Mouse (Mus musculus) T-cell, adult 2 months (primary cell): ENCODE data around the gene Lect2.

Experiments
- DNase-seq: peaks from one replicate; pipeline ENCODE4 v3.0.0; 2022; ENCODE audit warnings: low spot score

Lect2 gene

DNA sequence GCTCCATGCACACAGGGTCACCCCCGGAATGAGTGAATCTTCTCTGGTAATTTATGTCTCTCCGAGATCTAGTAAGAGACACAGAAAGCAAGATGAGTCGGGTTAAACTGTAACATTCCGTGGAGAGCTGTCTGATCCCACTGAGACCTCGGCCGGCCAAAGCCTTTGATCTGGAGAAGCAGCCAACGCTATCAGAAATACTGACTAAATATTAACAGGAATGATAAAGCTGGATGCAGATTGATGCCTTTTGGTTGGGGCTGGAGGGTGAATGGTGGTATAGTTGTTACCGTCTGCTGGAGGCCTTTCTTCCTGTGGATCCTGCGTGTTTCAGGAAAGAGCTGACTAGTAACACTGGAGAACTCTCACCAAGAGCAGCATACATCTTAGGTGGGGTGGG, at the start of gene Lect2:
Lect2 (minus strand) TSS at position 102 of the 400 bp plus-strand sequence.
- no peak for DNase-seq

DNA sequence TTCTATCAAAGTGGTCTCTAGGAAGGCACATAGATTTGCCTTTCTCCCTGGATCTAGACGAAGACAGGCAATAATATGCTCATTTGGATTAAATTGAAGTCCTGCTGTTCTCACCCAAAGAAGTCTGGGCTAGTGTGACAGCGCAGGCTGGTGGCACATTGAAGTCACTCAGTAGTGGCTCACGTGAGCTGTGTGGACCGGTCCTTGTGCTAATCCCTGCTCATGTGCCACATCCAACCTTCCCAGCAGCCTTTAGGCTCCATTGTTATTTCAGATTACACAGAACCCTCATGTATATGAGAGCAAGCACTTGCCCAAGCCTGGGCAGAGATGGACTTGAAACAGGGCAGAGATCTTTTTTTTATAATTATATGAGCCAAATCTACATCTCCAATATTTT, 49.0 kb upstream of the Lect2 start:
- DNase-seq: no peak

DNA sequence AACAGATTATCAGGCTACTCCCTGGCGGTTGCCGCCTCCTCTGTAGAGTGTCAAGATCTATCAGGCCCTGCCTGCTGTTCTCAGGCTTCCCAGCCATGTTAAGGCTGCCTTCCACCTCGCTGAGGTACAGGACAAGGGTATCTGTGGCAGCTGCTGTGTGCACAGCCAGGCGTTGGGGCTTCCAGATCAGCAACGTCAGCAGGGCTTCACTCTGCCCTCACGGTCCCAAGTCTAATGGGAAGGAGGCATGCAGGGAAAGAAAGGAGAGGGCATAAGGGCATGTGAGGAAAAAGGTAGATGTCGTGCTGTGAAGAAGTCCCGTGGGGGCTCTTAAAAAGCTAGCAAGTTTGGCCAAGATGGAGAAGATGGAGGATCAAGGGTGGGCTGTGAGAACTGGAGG, 46.9 kb upstream of the Lect2 start:
- DNase-seq: no peak

DNA sequence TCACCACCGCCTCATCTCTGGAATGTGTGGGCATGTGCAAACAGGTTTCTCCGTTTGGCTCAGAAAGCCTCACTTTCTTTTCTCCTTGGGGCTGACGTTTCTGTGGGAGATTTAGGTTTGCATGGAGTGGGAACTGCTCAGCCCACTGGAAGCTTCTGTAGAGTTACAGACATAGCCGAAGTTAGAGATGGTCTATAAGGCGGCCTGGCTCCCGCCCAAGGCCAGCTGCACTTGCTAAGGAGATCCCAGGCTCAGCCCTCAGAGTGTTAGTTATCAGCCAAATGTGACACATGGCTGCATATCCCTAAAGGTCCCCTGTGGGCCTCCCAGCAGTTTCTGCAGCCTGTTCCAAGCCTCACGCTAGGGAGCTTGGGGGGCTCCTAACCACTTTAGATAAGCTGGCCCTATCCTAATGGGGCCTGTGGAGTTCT, 45.7 kb upstream of the Lect2 start:
- no peak for DNase-seq

DNA sequence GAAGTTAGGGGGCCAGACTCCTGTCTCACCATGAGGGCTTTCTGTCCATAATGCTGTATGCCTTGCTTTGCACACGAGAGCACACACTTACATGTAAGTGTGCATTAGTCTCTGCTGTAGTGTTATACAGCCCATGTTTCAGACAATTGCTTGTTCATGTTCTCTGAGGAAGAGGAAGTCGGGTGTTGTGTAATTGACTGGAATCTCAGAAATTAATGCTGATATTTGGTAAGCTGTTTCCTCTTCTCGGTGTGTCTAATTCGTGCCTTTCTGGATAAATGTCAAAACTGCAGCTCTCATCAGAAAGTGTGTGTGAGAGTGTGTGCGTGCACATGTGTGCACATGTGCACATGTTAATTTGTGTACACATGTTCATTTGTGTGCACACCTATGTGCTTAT, 44.9 kb upstream of the Lect2 start:
- no peak for DNase-seq

DNA sequence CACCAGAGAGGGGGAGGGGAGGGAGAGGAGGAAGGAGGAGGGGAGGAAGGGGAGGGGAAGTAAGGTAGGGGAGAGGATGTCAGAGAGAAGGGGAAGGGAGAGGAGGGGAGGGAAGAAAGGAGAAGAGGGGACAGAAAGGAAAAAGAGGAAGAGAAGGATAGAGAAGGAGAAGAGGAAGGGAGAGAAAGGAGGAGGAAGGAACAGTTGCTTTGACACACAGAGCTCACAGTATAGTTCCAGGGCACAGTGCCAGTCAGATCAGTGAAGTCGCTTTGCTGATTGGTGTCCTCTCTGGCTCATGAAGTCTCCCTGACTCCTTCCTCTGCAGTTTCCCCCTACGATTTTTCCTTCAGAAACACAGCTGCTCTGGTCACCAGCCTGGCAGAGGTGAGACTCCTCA, 43.6 kb upstream of the Lect2 start:
- no peak for DNase-seq

DNA sequence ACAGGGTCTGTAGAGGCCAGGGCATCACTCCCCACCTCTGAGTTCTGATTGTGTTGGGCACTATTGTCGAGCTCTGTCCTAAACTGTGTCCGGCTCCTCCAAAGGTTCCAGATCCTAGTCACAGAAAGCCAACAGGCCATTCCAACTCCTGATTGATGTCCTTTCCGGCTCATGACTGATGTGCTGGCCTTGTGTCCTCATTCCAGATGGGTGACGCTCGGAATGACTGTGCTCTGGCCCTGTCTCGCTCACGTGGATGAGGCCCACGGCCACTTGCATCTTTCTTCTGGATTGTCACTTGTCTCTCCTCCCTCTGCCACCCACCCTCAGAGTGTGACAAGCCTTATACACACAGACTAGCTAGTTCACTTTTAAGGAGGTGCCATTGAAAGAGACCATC, 42.9 kb upstream of the Lect2 start:
- no peak for DNase-seq

DNA sequence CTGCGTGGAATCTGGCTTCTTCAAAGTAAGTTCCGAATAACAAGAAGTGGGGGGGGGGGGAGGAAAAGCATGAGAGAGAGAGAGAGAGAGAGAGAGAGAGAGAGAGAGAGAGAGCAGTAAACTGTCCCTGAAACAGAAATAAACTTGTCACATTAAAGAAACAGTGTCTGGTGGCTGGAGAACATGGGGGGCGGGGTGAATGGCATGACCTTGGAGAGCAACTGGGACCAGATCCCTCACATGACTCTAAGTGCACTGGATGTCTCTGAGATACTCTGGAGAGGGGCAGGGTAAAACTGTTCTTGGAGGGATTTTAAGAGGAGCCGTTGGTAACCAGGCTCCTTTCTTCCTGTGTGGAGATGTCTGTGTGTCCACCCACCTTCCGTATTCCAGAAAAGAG, 41.9 kb upstream of the Lect2 start:
- no peak for DNase-seq

DNA sequence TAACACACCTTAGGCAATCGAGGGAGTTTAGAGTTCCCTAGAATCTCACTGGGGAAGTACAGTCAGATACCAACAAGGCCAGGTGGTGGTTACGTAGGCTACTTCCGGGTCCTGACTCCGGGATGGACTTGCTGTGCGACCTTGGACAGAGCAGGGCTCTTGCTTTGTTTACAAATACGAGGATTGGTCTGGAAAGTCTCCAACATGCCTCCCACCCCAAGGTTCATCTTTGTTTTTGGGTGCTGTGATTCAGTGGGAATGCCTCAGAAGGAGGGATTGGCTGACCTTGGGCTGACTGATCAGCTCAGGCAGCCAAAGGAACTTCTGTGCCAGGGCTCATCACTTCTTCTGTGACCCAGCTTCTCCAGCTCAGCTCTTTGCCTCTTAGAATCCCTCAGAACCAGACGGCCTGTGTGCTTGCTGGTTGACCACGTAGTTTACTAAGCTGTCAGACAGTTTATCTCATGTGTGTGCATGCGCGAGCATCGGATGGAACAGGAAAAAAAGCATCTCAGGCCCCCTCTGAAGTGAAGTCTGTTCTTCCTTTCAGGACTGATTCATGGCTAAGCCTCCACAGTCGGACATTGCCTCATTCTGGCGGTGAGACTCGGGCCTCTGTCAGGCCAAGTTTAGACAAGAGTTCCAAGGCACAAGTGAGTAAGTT, 40.3 kb upstream of the Lect2 start:
- no peak for DNase-seq

DNA sequence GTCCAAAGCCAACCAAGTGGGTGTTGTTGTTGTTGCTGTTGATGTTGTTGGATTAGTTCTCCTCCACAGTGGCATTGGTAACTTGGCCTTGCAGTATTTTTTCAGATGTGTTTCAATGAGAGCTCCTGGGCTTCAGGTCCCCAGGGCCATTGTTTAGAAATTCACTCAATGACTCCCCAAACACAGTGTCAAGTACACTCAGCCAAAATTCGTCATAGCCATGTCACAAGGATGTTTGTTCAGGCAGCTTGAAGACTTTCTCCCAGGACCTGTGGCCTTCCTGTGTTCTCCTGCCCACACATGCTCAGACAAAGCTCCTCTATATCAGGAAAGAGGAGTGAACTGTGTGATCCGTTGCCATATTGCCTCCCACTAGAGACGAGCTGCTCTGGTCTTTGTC, 37.7 kb upstream of the Lect2 start:
- no peak for DNase-seq

DNA sequence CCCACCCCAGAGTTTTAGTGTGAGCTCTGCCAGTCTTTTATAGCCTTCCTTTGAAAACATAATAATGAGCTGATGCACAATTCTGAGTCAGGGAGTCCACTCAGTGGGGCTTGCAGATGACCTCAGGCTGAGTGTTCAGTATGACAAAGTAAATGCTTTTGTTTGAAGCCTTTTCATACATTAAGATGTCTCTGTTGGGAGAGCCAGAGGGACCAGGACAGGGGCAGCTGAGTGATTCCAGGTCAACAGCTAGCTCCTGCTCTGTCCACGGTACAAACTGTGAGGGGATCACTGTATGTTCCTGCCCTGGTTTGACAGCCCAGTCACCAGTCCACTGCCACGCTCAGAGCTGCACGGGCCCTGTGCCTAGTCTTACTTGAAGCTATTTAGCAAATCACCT, 34.4 kb upstream of the Lect2 start:
- DNase-seq: no peak

DNA sequence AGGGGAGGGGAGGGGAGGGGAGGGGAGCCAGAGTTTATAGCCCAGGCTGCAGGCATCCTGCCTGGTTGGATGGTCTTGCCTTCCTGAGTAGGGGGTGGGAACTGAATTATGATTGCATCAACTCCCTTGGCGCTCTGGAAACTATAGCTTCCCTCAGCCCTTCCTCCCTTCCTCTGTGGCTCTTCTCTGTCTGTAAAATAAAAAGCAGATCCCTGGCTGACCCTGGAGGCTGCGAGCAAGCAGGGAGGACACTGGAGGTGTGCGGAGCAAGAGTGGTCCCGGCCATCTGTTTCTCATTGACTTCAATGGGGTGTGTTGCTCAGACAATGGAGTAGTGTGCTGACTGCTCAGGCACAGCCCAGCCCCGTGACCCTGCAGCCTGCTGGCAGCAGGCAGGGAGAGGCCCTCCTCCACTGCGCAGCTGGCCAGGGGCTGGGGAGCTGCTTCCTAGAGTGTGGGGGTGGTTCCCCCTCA, 33.7 kb upstream of the Lect2 start:
- DNase-seq: no peak

DNA sequence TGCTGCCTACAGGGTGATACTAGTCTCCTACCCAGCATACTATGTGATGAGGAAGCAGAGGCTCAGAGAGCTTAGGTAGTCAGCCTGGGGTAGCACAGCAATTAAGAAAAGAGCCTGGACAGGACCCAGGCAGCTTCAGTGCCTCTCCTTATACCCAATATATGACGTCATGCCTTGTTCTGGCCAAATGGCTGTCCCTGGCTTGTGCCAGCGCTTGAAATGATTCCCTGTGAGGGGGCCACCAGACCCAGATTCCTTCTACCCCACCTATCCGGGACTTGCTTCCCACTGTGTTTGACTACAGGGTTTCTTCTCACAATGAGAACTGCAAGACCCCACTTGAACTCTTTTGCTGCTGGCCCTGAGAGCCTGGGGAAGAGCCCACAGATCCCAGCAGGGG, 33.2 kb upstream of the Lect2 start:
- DNase-seq: no peak

DNA sequence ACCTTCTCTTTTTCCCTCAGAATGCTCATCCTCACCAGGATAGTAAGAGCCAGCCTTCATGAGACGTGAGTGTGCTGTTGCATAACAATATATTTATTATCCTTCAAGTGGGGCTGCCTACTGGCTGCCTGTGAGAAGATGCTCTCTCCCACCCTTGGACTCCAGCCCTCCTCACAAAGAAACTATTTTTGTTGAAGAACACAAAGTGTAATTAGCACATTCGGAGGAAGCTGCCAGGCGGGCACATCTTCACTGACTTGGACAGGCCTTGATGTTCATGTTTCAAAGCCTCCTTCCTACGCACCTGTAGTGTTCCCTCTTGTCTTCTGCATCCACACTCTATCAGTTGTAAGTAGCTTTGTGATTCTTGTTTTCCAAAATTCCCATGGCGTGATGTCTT, 32.1 kb upstream of the Lect2 start:
- no peak for DNase-seq

DNA sequence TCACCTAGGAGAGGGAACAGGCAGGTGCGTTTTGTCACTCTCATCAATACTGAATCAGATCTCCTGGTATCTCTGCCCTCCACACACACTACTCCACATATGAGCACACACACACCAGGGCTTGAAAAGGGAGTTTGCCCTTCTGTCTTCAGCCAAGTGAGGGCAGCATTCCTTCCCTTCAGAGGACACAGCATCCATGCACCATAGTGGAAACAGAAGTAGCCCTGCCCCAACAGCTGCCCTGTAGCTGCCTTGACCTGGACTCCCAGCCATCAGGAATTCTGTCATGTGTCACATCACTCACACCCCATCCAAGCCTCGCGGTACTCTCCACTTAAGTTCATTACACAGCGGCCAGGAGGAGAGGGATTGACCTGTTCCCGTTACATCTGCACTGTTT, 29.8 kb upstream of the Lect2 start:
- DNase-seq: no peak

DNA sequence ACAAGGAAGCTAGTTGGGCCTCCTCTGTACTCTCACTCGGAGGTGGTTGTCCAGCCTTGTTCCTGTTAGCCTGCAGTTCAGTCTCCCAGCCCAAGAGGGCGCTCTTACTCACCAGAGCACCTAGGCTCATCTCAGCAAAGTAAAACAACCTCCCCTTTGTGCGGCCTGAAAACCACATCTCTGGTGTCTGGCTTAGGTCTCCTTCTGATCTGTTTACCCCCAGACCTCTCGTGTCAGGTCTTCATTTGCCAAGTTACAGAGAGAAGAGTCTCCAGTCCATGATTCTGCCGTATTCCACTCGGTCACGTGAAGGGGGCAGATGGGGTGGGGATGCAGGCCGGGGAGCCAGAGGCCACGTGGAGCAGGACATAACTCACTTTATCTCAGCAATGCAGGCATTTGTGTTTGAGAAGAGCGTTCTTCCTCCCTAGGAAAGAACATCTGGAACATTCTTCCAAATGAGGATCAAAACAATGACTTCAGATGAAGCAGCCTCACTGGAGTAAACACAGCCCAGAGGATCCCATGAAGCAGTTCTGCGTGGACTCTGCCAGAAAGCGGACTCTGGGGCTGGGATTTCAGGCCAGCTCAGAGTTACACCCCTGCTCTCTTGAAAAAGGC, 27.5 kb upstream of the Lect2 start:
- peak; percentile 46 for DNase-seq

DNA sequence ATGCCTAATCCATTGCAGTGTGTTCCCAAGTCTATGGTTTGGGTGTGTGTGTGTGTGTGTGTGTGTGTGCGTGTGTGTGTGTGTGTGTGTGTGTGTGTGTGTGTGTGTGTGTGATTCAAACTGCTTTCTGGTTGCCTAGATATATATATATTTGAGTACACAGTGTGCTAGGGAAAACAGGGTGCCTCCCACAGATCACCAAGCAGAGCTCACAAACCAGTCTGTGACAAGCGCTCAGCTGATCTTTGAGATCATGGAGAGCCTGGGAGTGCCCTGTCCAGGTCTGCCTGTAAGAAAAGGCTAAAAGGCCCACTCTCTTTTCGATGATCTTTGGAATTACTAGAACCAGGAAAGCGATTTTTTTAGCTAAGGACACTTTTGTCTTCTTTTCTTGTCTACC, 26.8 kb upstream of the Lect2 start:
- DNase-seq: no peak

DNA sequence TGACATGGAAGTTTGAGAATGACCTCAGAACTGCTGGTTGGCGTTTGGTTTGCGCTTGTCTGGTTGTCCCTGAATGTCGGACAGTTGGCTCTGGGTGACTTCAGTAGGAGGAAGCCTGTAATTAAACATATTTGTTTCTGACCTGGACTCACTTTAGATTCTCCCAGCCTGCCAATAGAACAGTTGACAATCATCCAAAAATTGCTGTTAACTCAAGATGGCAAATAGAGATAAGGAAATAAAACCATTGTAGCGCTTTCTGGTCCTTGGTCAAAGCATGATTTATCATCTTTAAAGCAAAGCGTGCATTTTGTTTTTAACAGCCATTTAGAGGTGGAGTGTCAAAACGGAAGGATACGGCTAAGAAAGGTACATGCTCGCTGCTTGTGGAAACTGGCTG, 23.3 kb upstream of the Lect2 start:
- DNase-seq: no peak

DNA sequence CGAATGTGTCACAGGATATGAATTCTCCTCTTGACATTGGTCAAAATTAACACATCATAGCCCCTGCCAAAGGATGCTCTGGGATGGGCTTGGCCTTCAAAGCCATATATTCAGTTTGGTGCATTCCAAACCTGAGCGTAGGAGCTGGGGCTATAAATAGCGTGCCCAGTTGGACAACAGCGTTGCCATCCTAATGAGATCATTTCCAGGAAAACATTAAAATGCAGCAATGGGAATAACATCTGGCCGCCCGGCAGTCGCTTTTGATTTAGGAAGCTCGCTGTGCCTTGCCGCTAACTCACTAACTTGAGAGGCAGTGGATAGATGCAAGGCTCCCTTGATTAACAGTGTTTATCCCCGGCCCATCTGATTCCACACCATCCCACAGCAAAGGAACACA, 18.0 kb upstream of the Lect2 start:
- DNase-seq: no peak

DNA sequence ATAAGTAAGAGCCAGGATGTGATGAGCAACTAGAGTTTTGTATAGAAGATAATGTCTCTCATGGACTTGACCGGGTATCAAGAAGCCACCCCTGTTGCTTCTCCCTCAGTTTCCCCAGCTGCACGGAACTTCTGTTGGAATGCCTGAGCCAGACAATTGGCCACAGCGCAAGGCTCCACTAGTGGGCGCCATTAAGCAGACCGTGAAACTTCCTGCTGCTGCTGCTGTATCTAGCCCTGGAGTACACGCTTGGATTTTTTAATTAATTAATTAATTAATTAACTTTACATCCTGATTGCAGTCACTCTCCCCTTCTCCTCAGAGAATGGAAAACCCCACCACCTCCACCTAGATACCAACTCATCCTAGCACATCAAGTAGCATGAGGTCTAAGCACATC, 14.8 kb upstream of the Lect2 start:
- DNase-seq: no peak

DNA sequence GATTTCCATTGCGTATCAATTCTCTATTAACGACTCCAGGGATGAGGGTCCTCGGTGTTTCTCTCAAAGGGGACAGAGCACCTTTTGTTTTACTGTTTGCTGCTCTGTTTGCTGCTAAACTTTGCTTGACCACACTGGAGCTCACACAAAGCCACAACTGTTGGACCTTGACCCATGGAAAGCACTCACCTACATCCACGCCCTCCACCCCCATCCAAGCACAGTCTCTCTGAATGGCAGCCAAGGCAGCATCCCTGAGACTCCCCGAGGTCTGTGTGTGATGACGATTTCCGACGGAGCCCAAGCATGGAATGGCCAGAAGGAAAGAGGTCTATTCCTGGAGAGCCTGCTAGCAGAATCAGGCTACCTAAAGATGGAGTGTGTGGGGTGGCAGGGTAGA, 12.8 kb upstream of the Lect2 start:
- no peak for DNase-seq

DNA sequence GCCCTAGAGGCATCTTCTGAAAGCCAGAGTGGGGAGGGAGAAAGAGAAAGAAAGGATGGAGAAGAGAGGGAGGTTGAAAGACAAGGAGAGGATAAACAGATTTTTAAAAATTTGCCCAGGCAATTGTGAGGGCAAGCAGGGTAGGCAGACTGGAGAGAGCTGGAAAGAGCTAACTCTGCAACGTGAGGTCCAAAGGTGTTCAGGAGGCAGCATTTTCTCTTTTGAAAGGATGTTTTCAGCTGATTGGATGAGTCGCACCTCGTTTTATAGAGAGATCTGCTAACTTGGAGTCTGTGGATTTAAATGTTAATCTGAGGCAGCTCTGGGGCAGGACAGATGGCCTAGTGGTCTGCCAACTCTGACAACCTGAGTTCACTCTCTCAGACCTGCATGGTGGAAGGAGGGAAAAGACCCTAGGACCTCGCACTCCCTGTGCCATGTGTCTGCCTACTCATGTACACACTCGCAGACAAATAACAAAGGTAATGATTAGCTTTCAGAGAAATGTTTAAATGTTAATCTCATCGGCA, 11.6 kb upstream of the Lect2 start:
- DNase-seq: no peak

DNA sequence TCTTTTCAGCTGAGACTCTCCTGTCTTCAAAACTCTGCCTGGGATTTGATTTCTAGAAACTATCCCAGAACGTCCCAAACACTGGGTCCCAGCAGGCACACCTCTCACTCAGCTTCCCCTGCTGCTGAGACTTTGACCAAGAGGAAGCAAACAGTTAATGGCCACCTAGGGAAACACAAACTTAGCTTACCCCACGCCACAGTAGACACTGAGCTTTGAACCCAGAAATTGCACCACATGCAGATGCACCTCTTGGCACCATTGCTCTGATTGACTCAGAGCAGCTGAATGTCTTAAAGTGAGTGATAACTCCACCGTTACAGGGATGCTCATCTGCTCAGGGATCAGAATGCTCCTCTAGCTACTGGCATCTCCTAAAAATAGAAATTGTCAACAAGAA, 10.5 kb upstream of the Lect2 start:
- no peak for DNase-seq

DNA sequence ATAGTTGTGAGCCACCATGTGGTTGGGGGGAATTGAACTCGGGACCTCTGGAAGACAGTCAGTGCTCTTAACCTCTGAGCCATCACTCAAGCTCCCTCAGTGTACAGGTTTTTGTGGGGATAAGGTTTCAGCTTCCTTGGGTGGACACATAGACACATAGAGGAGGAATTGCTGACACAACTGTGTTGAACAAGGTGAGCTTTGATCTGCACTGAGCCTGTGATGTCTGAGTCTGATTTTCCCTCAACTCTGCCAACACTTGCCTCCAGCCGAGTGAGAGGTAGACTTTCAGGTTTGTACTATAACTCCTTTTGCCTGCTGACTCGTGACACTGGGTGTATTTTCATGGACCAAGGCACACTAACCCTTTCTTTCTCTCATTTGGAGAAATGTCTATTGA, 8.4 kb upstream of the Lect2 start:
- DNase-seq: no peak
